Mouse (Mus musculus): ENCODE results near the gene Gm3594.
"Not testable (repeated sequence)": the region's sequence is repeated elsewhere in the genome, so short reads cannot be mapped to it uniquely, and the experiment has no call there.

Gm3594 gene

DNA sequence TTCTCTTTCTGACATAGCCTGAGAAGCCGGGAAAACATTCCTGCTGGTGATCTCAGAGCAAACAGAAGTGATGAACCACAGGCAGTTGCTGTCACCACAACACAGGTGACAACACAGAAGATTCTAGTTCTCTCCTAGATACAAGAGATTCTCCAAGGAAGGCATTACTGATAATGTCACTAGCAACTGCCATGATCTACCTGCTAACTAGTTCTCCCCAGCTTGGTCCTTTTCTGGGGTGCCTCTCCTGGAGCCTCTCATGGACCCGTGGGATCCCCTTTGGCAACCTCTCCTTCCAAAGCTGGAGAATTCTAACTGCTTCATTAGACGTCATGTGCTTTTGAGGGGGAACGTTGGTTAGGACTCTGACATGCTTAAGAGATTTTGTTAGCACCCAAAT lies at the start of gene Gm3594:
Gene Gm3594, minus strand, starts transcription at position 101 of the 400 bp plus-strand sequence.
- DNase-seq: not testable (repeated sequence)

DNA sequence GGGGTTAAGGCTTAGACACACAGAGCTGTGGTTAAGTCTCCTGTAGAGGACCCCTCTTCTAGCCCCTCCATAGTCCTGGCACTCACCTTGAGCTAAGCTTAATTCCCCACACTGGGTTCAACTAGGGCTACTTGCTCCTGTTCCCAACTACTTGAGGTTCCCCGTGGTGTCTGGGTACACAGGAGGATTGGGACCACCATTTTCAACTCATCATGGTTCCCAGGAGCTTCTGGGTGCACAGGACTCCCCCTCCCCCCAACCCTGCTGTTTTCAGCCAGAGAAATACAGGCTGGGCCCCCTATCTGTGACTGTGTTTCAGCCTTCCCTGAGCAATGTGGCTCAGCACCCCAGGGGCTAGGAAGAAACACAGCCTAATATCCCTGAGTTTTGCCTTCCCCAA lies 41.9 kb upstream of the Gm3594 start:
- not testable (repeated sequence) for DNase-seq

DNA sequence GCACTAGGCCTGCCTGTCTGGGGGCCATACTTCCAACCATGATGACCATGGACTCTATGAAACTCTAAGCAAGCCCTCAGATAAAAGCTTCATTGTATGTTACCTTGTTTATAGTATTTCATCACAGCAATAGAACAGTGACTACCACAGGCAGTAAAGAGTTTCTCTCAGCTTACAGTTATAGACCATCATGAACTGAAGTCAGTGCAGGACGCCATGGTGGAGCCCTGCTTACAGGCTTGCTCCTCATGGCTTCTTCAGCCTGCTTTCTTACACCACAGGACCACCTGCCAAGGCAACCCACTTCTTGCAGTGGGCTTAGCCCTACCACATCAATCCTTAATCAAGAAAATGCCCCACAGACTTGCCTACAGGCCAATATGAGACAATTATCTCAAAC lies 41.1 kb upstream of the Gm3594 start:
- DNase-seq: not testable (repeated sequence)

DNA sequence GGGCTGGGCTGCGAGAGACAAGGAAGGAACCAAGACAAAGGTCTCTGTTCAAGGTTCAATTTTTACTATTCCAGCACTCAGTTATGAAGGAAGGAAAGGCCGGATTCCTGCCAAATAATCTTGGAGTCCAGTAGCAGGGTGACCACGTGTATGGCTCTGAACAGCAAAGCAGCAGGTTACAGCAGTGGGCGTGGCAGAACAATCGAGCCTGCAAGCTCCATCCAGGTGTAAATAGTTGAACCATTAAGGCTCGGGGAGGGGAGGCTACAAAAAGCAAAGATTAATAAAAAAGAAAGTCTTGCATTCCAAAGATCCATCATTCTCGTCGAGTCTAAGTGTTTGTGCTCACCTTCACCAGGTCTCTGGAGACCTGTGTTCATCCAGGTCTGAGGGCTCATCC lies 37.7 kb upstream of the Gm3594 start:
- DNase-seq: not testable (repeated sequence)

DNA sequence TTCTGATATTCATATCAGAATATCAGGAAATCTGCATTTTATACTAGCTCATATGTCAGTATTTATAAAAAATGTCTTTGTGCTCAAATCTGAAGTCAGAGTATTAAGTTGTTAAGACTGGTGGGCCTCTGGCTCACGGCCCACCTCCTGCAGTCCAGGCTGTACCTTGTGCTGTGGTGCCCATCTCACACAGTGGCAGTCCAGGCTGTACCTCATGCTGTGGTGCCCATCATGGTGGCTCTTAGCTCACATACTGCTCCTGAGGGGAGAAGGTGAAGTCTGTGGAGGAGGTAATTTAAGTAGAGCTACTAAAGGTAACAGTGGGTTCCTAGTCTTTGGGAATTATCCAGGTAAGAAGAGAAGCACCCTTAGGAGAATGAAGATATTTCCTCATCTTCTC lies 27.4 kb upstream of the Gm3594 start:
- DNase-seq: not testable (repeated sequence)

DNA sequence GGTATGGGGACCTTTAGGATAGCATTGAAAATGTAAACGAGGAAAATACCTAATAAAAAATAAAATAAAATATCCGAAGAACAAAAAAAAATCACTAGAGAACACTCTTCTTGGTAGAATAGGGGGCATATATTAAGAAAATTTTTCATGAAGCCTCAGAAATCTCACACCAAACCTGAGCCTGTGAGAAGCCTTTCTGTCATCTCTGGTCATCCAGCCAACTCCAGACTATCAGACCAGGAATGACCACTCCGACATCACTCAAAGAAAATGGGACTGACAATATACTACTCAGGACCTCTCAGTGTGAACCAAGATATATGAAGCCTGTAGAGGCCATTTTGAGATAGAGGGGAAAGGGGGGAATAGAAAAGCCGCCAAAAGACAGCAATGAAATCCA lies 3.6 kb downstream of the Gm3594 start:
- not testable (repeated sequence) for DNase-seq

DNA sequence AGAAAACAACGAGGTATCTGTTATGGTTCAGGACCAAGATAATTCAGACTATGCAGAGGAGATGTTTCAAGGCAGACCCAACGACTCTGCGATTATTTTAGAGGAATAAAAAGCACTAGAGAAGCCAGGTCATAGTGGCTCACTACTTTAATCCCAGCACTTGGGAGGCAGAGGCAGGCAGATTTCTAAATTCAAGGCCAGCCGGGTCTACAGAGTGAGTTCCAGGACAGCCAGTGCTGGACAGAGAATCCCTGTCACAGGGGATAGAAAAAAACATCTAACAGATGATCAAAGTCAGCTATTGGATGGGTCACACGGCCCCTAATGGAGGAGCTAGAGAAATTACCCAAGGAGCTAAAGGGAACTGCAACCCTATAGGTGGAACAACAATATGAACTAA lies 4.2 kb downstream of the Gm3594 start:
- DNase-seq: peak; percentile 2

DNA sequence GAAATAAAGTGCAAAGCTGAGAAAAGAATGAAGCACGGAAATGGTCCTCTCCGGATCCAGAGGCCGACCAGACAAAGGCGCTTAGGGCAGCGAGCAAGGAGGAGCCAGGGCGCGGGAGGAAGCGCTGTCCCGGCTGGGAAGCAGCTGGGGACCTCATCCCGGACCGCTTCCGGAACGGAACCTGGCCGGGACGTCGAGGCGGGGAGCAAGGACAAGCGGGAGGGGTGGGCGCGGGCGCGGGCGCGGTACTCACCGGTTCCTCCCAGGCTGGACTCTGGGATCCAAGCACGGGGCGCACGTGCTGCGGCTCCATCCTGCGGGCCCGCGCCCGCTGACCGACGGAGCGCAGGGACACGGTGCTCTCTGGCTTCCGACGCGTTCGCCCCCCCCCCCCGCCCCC lies 17.6 kb downstream of the Gm3594 start:
- DNase-seq: peak; percentile 60

DNA sequence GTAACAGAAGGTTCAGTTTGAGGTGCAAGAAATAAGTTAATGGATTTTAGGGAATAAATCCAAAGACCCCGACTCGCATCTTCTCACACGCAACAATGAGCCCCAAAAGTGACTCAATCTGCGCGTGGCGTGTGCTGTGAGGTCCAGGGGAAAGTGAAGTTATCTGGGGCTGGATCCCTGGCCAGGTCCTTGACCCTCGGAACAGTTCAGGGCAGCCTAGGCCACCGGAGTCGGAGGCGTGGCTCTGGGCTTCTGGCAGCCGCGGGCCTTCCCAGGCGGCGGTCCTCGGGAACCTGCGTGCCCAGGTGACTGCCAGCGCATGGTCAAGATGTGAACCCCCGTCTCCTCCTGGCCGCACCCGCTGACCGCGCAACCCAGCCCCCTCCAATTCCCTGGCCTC lies 18.1 kb downstream of the Gm3594 start:
- peak; percentile 3 for DNase-seq

DNA sequence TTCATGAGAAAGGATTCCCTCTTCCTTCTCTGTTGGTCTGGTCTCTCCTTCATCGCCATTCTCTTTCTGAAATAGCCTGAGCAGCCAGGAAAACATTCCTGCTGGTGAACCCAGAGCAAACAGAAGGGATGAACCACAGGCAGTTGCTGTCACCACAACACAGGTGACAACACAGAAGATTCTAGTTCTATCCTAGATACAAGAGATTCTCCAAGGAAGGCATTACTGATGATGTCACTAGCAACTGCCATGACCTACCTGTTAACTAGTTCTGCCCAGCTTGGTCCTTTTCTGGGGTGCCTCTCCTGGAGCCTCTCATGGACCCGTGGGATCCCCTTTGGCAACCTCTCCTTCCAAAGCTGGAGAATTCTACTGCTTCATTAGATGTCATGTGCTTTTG lies 32.0 kb downstream of the Gm3594 start, which contains the start of gene Gm3591:
Gene Gm3591, minus strand, starts transcription at position 101 of the 400 bp plus-strand sequence.
- not testable (repeated sequence) for DNase-seq

DNA sequence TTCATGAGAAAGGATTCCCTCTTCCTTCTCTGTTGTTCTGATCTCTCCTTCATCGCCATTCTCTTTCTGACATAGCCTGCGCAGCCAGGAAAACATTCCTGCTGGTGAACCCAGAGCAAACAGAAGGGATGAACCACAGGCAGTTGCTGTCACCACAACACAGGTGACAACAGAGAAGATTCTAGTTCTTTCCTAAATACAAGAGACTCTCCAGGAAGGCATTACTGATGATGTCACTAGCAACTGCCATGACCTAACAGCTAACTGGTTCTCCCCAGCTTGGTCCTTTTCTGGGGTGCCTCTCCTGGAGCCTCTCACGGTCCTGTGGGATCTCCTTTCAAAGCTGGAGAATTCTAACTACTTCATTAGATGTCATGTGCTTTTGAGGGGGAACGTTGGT lies 54.2 kb downstream of the Gm3594 start, which contains the start of gene Gm16440:
Gene Gm16440, minus strand, starts transcription at position 101 of the 400 bp plus-strand sequence.
- DNase-seq: not testable (repeated sequence)
